Mouse (Mus musculus) cortical plate, adult 2 months (tissue): ENCODE results near the gene Snupn. TPM values are rescaled to one million over a fixed set of nuclear protein-coding genes. Genes with fewer than 3 reads are reported as not detected.

Experiments used
- H3K27ac ChIP-seq: fragments of 200-500 bp; 2 replicates; pipeline ENCODE4 v1.5.1; 2012; ENCODE audit warnings: low read length, control low read depth, inconsistent platforms; ENCODE audit not compliant: insufficient read depth
- H3K4me1 ChIP-seq: fragments of 200-500 bp; 2 replicates; pipeline ENCODE4 v1.6.1; 2011; ENCODE audit warnings: low read length; ENCODE audit not compliant: control insufficient read depth, insufficient read depth
- H3K4me3 ChIP-seq: fragments of 200-500 bp; 2 replicates; pipeline ENCODE4 v1.5.1; 2011; ENCODE audit warnings: mild to moderate bottlenecking, low read length, control low read depth; ENCODE audit not compliant: insufficient read depth
- CTCF ChIP-seq: fragments of 200-500 bp; IDR thresholded peaks from 2 replicates; pipeline ENCODE4 v1.5.1; 2011; ENCODE audit warnings: mild to moderate bottlenecking, control low read depth, low read length; ENCODE audit not compliant: insufficient read depth; ENCODE audit errors: extremely low read depth
- POLR2A ChIP-seq: fragments of 200-500 bp; IDR thresholded peaks from 2 replicates; pipeline ENCODE4 v1.6.1; 2011; ENCODE audit warnings: mild to moderate bottlenecking, low read length, control low read depth; ENCODE audit not compliant: insufficient read depth; ENCODE audit errors: extremely low read depth
- polyA plus RNA-seq: library from polyadenylated mRNA; depleted of rRNA; stranded (reverse); fragments of >200 nt; gene quantifications from 2 replicates; pipeline ENCODE4 v1.2.3, GENCODE M21; 2012

The Snupn gene
- polyA plus RNA-seq, 1 experiment: 16.0 TPM

- TF ChIP-seq CTCF (no peak), POLR2A (no peak)
- Histone ChIP-seq H3K4me1 (peaks cover 2% of the 10 kb centered on the region; the same call in 1 of the 2 replicates), H3K27ac (no peak overlapping the region), H3K4me3 (no peak overlapping the region)
These were observed 2.9 kb downstream of the Snupn start for GRCm38 (mm10) chr9:56953562-56953961.

- no peaks in the 10 kb centered on the region for H3K4me1 ChIP-seq
- TF ChIP-seq CTCF (no peak), POLR2A (no peak)
- H3K4me3 ChIP-seq: no peak overlapping the region
These were observed 6.4 kb downstream of the Snupn start for GRCm38 (mm10) chr9:56956966-56957675.

GRCm38 (mm10) chr9:56958689-56959088 lies 8.0 kb downstream of the Snupn start:
- H3K4me3 ChIP-seq: no peak overlapping the region
- H3K4me1 ChIP-seq: peaks cover 4% of the 10 kb centered on the region; the same call in 1 of the 2 replicates
- TF ChIP-seq POLR2A (no peak), CTCF (no peak)
- no peak overlapping the region for H3K27ac ChIP-seq

More at GRCm38 (mm10) chr9:56956966-56957675, 6.4 kb downstream of the Snupn start:
- no peak overlapping the region for H3K27ac ChIP-seq

GRCm38 (mm10) chr9:56961591-56961990 lies 10.9 kb downstream of the Snupn start:
- Histone ChIP-seq H3K4me3 (no peak overlapping the region), H3K4me1 (peaks cover 4% of the 10 kb centered on the region; the same call in 1 of the 2 replicates), H3K27ac (no peak overlapping the region)
- no peak for TF ChIP-seq POLR2A
- TF ChIP-seq CTCF: no peak

GRCm38 (mm10) chr9:56970158-56970557 lies 19.5 kb downstream of the Snupn start:
- no peak overlapping the region for H3K27ac ChIP-seq
- H3K4me1 ChIP-seq: no peaks in the 10 kb centered on the region
- H3K4me3 ChIP-seq: no peak overlapping the region
- TF ChIP-seq POLR2A (no peak), CTCF (no peak)

GRCm38 (mm10) chr9:56973960-56974524 lies 23.4 kb downstream of the Snupn start:
- Histone ChIP-seq H3K27ac (no peak overlapping the region), H3K4me1 (no peaks in the 10 kb centered on the region), H3K4me3 (no peak overlapping the region)
- TF ChIP-seq POLR2A (no peak), CTCF (no peak)

- no peaks in the 10 kb centered on the region for H3K4me1 ChIP-seq
- no peak overlapping the region for H3K27ac ChIP-seq
- TF ChIP-seq POLR2A (no peak), CTCF (no peak)
- no peak overlapping the region for H3K4me3 ChIP-seq
These were observed 24.5 kb downstream of the Snupn start for GRCm38 (mm10) chr9:56975199-56975598.

- TF ChIP-seq CTCF (no peak), POLR2A (no peak)
- H3K27ac ChIP-seq: no peak overlapping the region
- H3K4me1 ChIP-seq: peaks cover 6% of the 10 kb centered on the region
- H3K4me3 ChIP-seq: no peak overlapping the region
These were observed 29.5 kb downstream of the Snupn start for GRCm38 (mm10) chr9:56980186-56980585.

GRCm38 (mm10) chr9:56981502-56981901 lies 30.8 kb downstream of the Snupn start:
- Histone ChIP-seq H3K4me3 (no peak overlapping the region), H3K27ac (peak overlapping the region; percentile 20; the same call in 1 of the 2 replicates), H3K4me1 (peaks cover 6% of the 10 kb centered on the region)
- no peak for TF ChIP-seq CTCF
- 0 out of 2 replicates have a peak, but pooled peaks have one; percentile 24 for TF ChIP-seq POLR2A

GRCm38 (mm10) chr9:56994286-56995197 lies 43.9 kb downstream of the Snupn start, which contains the start of gene Ptpn9:
Ptpn9 (plus strand) TSS chr9:56994923.
- H3K4me3 ChIP-seq: peak within 1 kb of the TSS; percentile 100
- no peaks in the 10 kb centered on the region; the same call in 1 of the 2 replicates for H3K4me1 ChIP-seq
- TF ChIP-seq CTCF (peak; percentile 41), POLR2A (no peak)

More at GRCm38 (mm10) chr9:56994286-56995197, 43.9 kb downstream of the Snupn start, which contains the start of gene Ptpn9:
- peak within 1 kb of the TSS; percentile 95 for H3K27ac ChIP-seq
